Mouse (Mus musculus): Measurements from ENCODE around the gene Arhgap15.

Arhgap15 gene

GRCm38 (mm10) chr2:44018033-44018432 lies 269.4 kb downstream of the Arhgap15 start:
- no peak for DNase-seq (ENCODE audit: extremely low read depth, low read depth, low spot score)

- DNase-seq (ENCODE audit: extremely low read depth, low read depth, low spot score) = no peak
Observed at GRCm38 (mm10) chr2:44024704-44025103, 276.1 kb downstream of the Arhgap15 start.

GRCm38 (mm10) chr2:44029035-44029715 lies 280.6 kb downstream of the Arhgap15 start:
- DNase-seq (ENCODE audit: extremely low read depth, low read depth, low spot score) = no peak

GRCm38 (mm10) chr2:44029865-44030264 lies 281.2 kb downstream of the Arhgap15 start:
- DNase-seq (ENCODE audit: extremely low read depth, low read depth, low spot score) = no peak

- no peak for DNase-seq (ENCODE audit: extremely low read depth, low read depth, low spot score)
Observed at GRCm38 (mm10) chr2:44039522-44040203, 291.0 kb downstream of the Arhgap15 start.

GRCm38 (mm10) chr2:44044088-44044487 lies 295.5 kb downstream of the Arhgap15 start:
- DNase-seq (ENCODE audit: extremely low read depth, low read depth, low spot score) = no peak

- no peak for DNase-seq (ENCODE audit: extremely low read depth, low read depth, low spot score)
Observed at GRCm38 (mm10) chr2:44044634-44045033, 296.0 kb downstream of the Arhgap15 start.

- no peak for DNase-seq (ENCODE audit: extremely low read depth, low read depth, low spot score)
Observed at GRCm38 (mm10) chr2:44045231-44045630, 296.6 kb downstream of the Arhgap15 start.

GRCm38 (mm10) chr2:44060306-44060705 lies 311.7 kb downstream of the Arhgap15 start:
- DNase-seq (ENCODE audit: extremely low read depth, low read depth, low spot score) = no peak

- DNase-seq (ENCODE audit: extremely low read depth, low read depth, low spot score) = no peak
Observed at GRCm38 (mm10) chr2:44060716-44061115, 312.1 kb downstream of the Arhgap15 start.

- DNase-seq (ENCODE audit: extremely low read depth, low read depth, low spot score) = no peak
Observed at GRCm38 (mm10) chr2:44065067-44065466, 316.4 kb downstream of the Arhgap15 start.

- no peak for DNase-seq (ENCODE audit: extremely low read depth, low read depth, low spot score)
Observed at GRCm38 (mm10) chr2:44068151-44068840, 319.7 kb downstream of the Arhgap15 start.

- DNase-seq (ENCODE audit: extremely low read depth, low read depth, low spot score) = no peak
Observed at GRCm38 (mm10) chr2:44068906-44069305, 320.3 kb downstream of the Arhgap15 start.

GRCm38 (mm10) chr2:44076570-44076969 lies 327.9 kb downstream of the Arhgap15 start:
- DNase-seq (ENCODE audit: extremely low read depth, low read depth, low spot score) = no peak

GRCm38 (mm10) chr2:44080530-44080929 lies 331.9 kb downstream of the Arhgap15 start:
- DNase-seq (ENCODE audit: extremely low read depth, low read depth, low spot score) = no peak

GRCm38 (mm10) chr2:44081241-44081640 lies 332.6 kb downstream of the Arhgap15 start:
- no peak for DNase-seq (ENCODE audit: extremely low read depth, low read depth, low spot score)

GRCm38 (mm10) chr2:44084471-44084870 lies 335.8 kb downstream of the Arhgap15 start:
- no peak for DNase-seq (ENCODE audit: extremely low read depth, low read depth, low spot score)

- no peak for DNase-seq (ENCODE audit: extremely low read depth, low read depth, low spot score)
Observed at GRCm38 (mm10) chr2:44086403-44087056, 337.9 kb downstream of the Arhgap15 start.

- no peak for DNase-seq (ENCODE audit: extremely low read depth, low read depth, low spot score)
Observed at GRCm38 (mm10) chr2:44098552-44098951, 349.9 kb downstream of the Arhgap15 start.

- DNase-seq (ENCODE audit: extremely low read depth, low read depth, low spot score) = no peak
Observed at GRCm38 (mm10) chr2:44102351-44102750, 353.7 kb downstream of the Arhgap15 start.

GRCm38 (mm10) chr2:44103321-44103720 lies 354.7 kb downstream of the Arhgap15 start:
- no peak for DNase-seq (ENCODE audit: extremely low read depth, low read depth, low spot score)

Measured in fat pad, adult 2 months (tissue).